Mouse (Mus musculus): ENCODE data around the gene Nr3c2.

Nr3c2 gene

GRCm38 (mm10) chr8:76971761-76972404 is 72.6 kb downstream of the Nr3c2 start:
- no peak for DNase-seq (ENCODE audit: low spot score in 2 of 2)

GRCm38 (mm10) chr8:76972947-76973552 is 73.8 kb downstream of the Nr3c2 start:
- DNase-seq (ENCODE audit: low spot score in 2 of 2): no peak

- DNase-seq (ENCODE audit: low spot score in 2 of 2): no peak
Measured at GRCm38 (mm10) chr8:76977907-76978306, 78.7 kb downstream of the Nr3c2 start.

- no peak for DNase-seq (ENCODE audit: low spot score in 2 of 2)
Measured at GRCm38 (mm10) chr8:76984082-76984481, 84.8 kb downstream of the Nr3c2 start.

GRCm38 (mm10) chr8:76984851-76985250 is 85.6 kb downstream of the Nr3c2 start:
- no peak for DNase-seq (ENCODE audit: low spot score in 2 of 2)

- no peak for DNase-seq (ENCODE audit: low spot score in 2 of 2)
Measured at GRCm38 (mm10) chr8:76987876-76988275, 88.6 kb downstream of the Nr3c2 start.

GRCm38 (mm10) chr8:76998276-76998675 is 99.0 kb downstream of the Nr3c2 start:
- DNase-seq (ENCODE audit: low spot score in 2 of 2): no peak

- DNase-seq (ENCODE audit: low spot score in 2 of 2): no peak
Measured at GRCm38 (mm10) chr8:77009425-77009824, 110.2 kb downstream of the Nr3c2 start.

GRCm38 (mm10) chr8:77011985-77012384 is 112.7 kb downstream of the Nr3c2 start:
- no peak for DNase-seq (ENCODE audit: low spot score in 2 of 2)

- DNase-seq (ENCODE audit: low spot score in 2 of 2): no peak
Measured at GRCm38 (mm10) chr8:77012641-77013040, 113.4 kb downstream of the Nr3c2 start.

GRCm38 (mm10) chr8:77016713-77017112 is 117.5 kb downstream of the Nr3c2 start:
- no peak for DNase-seq (ENCODE audit: low spot score in 2 of 2)

GRCm38 (mm10) chr8:77023837-77024710 is 124.8 kb downstream of the Nr3c2 start:
- DNase-seq (ENCODE audit: low spot score in 2 of 2): no peak

GRCm38 (mm10) chr8:77031213-77031612 is 132.0 kb downstream of the Nr3c2 start:
- no peak for DNase-seq (ENCODE audit: low spot score in 2 of 2)

- DNase-seq (ENCODE audit: low spot score in 2 of 2): no peak
Measured at GRCm38 (mm10) chr8:77033706-77034464, 134.6 kb downstream of the Nr3c2 start.

GRCm38 (mm10) chr8:77034465-77034829 is 135.2 kb downstream of the Nr3c2 start:
- no peak for DNase-seq (ENCODE audit: low spot score in 2 of 2)

GRCm38 (mm10) chr8:77041214-77041613 is 142.0 kb downstream of the Nr3c2 start:
- no peak for DNase-seq (ENCODE audit: low spot score in 2 of 2)

- no peak for DNase-seq (ENCODE audit: low spot score in 2 of 2)
Measured at GRCm38 (mm10) chr8:77044849-77045248, 145.6 kb downstream of the Nr3c2 start.

- DNase-seq (ENCODE audit: low spot score in 2 of 2): no peak
Measured at GRCm38 (mm10) chr8:77045711-77046110, 146.5 kb downstream of the Nr3c2 start.

GRCm38 (mm10) chr8:77046217-77046616 is 147.0 kb downstream of the Nr3c2 start:
- no peak for DNase-seq (ENCODE audit: low spot score in 2 of 2)

GRCm38 (mm10) chr8:77046731-77047130 is 147.5 kb downstream of the Nr3c2 start:
- no peak for DNase-seq (ENCODE audit: low spot score in 2 of 2)

- no peak for DNase-seq (ENCODE audit: low spot score in 2 of 2)
Measured at GRCm38 (mm10) chr8:77051399-77052275, 152.4 kb downstream of the Nr3c2 start.
